Mouse (Mus musculus) testis, postnatal 14 days (tissue): ENCODE measurements around the gene Pik3c2b.
"Not testable (repeated sequence)": the region's sequence is repeated elsewhere in the genome, so short reads cannot be mapped to it uniquely, and the experiment has no call there.

Experiments
- DNase-seq: peaks from one replicate; pipeline ENCODE4 v3.0.0; 2021; ENCODE audit warnings: low spot score

Pik3c2b gene

DNA sequence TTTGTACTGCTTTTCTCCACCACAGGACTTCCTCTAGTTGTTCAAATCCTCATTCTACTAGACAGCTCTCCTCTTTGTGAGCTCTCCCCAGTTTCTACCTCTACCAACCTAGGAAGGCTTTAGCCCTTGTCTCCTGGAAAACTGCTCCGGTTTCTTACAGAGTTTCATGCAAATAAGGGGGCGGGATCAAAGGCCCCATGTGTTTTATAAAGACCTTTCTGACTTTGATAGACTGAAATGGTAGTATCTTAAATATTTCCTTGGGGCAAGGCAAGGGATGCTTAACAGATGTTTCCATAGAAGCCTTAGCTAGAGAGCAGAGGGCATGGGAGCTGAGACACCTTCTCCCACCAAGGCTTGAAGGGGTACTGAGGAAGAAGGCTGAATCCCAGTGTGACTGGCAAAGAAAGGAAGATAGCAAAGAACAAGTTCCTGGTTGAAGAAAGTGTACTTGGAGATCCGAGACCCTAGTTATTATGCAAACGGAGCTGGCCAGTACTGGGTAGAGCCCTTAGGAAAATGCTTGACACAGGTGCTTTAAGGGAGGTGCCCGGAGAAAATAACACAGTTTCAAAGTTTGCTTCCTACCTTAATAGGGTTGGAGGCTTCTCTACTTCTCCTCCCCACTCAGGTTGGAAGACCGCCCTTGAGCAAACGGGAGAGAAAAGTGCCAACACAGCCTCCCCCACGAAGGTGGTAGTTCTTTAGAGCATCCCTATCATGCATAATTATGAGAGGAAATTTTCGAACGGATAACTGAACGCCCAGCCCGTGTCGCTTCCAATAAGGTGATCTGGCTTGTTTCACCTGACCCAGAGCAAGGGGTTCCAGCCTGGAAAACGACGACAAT, at the start of gene Pik3c2b:
TSS of gene Pik3c2b (plus strand) at position 657 of the 850 bp plus-strand sequence.
- peak; percentile 32 for DNase-seq

DNA sequence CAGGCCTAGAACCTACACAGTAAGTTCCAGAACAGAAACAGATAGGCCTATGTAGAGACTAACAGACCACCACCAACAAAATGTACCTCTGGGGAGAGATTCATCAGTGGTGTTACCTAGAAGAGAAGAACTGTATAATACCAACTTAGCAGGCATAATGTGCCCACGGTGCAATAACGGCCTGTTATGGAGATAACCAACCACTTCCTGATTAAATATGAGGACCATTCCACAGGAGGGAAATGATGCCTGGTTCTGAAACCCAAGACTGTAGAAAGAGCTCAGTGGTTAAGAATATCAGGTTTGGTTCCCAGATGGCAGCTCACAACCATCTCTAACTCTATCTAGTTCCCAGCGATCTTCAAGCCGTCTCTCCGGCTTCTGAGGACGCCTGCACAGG, 45.1 kb upstream of the Pik3c2b start:
- no peak for DNase-seq

DNA sequence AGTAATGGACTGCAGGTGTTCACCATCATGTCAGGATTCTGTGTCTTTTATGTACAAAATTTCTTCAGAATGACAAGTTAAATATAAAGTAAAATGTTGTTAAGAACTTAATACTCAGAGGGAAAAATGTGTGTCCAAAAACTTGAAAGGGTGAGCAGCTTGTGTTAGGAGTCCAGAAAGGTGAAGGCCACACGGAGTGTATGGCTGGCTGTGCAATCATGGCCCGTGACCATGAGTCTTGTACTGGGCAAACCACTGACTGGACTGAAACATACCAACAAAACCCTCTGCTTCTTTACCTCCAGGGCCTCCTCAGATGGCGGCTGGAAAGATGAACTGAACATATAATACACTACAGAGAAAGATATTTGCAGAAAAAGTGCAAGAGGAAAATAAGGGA, 38.9 kb upstream of the Pik3c2b start:
- DNase-seq: no peak

DNA sequence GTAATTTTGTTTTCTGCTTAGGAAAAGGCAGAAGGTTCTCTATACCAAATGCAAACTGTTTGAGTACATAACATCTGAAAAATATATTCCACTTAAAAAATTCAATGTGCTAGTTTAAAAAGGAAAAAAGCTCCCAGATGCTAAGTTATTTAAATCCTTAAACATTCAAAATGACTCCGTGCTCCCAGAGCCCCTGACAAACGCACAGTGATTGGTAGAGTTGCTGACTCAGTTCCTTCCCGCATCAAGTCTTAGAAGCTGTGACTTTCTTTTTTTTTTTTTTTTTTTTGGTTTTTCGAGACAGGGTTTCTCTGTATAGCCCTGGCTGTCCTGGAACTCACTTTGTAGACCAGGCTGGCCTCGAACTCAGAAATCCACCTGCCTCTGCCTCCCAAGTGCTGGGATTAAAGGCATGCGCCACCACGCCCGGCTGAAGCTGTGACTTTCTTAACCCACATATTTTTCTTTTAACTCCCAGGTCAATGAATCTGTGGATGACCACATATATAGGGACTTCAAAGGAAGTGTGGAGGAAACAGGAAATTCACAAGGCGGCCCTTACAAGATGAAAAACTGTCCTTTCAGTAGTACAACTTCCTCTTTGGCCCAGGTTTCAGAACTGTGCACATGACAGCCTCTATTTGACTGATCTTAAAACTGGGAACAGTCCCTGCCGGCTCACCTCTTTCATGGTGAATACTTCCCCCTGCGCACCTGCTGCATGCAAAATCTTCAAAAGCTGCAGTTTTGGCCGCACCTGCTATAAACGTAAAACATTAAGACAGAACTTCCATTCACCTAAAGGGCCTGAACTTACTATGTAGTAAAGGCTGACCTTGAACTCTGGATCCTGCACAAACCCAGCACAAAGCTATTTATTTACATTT, 33.3 kb upstream of the Pik3c2b start:
- no peak for DNase-seq

DNA sequence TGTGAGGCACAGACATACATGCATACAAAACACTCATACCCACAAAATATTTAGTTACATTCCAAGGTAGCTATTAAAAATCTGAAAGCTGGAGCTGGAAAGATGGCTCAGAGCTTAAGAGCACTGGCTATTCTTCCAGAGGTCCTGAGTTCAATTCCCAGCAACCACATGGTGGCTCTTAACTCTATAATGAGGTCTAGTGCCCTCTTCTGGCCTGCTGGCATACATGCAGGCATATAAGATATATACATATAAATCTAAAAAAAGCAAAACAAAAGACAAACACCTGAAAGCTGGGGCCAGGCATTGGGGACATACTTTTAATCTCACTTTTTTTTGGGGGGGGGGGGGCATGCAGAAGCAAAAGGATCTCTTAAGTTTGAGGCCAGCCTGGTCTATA, 32.1 kb upstream of the Pik3c2b start:
- DNase-seq: no peak

DNA sequence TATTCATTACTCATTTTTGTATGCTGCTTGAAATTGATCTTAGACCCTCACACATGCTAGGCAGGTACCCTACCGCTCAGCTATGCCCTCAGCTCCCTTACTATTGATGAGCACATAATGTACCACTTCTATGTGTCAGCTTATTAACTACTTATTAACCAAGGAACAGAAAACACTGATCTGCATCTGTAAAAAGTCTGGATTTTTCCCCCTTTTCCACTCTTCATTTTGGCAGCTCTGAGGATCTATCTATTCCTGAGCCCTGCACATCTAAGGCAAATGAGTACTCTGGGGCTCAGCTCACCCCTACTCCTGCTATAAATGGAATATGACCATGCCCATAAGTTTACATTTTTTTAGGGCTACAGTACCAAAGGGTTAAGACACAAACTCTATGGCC, 31.3 kb upstream of the Pik3c2b start:
- DNase-seq: no peak

DNA sequence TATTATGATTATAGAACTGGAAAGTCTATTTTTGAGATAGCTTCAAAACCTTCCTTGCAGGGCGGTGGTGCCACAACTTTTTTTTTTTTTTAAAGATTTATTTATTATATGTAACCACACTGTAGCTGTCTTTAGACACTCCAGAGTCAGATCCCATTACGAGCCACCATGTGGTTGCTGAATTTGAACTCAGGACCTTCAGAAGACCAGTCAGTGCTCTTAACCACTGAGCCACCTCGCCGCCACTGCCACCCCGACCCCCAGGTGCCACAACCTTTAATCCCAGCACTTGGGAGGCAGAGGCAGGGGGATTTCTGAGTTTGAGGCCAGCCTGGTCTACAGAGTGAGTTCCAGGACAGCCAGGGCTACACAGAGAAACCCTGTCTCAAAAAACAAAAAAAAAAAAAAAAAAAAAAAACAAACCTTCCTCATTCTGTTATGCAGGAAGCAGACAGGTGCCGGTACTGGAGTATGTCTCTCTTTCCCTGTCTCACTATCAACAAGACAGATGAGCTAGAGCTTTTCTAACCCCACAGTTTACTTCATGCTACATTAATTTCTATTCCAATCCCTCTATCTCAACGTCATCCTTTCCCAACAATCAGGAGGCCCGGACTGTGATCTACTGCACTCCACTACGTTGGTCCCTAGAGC, 28.6 kb upstream of the Pik3c2b start:
- no peak for DNase-seq

DNA sequence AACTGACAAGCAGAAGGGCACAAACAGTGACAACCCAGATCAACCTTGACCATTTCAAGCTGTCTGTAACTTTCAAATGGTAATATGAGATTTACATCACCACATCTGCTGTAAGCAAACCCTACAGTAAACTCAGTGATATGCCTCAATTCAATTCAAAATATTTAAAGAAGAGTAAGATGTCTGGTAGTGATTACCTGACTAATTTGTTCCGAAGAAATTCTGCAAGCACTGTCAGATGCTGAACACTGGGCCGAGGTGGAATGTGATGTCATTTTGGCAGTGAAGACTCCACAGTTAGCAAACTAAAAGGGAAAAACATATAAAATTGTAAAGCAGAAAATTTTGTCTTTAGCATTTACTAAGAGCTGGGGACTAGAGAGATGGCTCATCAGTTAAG, 26.9 kb upstream of the Pik3c2b start:
- DNase-seq: no peak

DNA sequence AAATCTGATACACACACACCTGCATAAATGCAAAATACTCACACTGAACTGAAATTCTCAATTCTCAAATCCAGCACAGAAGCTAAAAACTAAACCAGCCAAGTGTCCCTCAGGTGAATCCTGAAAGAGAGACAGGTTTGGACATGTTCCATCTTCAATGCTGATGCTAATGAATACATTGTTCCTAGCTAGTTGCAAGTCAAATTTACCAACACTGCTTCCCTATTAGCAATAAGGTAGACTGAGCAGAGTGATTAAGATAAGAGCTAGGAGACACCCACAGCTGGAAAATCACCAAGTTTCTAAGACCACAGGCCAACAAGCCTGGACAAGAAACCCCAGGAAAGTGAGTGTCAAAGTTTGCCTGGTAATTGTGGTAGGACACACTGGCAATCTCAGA, 26.2 kb upstream of the Pik3c2b start:
- DNase-seq: peak; percentile 19

DNA sequence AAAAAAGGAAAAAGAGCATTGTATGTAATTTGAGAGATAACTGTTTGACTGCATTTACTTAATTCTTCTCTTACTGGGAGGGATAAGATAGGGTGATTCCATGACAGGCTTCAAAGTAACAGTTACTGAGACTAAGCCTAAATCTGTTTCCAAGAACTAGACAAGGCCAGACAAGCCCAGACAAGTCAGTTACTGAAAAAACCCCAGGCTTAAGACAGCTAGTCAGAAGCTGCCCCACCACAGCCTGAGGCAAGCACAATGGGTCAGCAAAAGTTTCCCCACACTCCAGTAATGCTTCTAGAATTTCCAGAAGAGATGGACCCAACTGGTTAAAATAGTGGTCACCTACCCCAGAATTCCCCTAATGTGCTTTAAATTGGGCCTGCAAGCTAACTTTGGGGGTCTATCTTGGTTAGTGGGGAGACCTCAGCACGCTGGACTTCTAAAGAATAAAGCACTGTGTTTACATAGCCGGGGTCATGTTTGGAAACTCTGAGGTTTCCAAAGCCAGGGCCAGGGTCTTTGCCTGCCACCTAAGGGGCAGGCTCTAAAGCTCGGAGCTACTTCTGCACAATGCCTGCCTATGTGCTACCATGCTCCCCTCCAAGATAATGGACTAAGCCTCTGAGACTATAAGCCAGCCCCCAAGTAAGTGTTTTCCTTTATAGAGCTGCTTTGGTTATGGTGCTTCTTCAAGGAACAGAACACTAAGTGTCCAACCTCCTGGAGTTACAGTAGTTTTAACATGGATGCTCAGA, 25.2 kb upstream of the Pik3c2b start:
- DNase-seq: no peak

DNA sequence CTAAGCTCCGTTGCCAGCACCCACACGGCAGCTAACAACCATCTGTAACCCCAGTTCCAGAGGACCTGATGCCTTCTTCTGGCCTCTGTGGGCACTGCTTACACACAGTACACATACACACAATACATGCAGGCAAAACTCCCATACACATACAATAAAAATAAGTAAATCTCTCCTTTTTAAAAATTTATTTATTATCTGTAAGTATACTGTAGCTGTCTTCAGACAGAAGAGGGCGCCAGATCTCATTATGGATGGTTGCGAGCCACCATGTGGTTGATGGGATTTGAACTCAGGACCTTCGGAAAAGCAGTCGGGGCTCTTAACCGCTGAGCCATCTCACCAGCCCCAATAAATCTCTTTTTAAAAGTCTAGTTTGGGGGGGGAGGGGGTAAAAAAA, 24.1 kb upstream of the Pik3c2b start:
- DNase-seq: no peak

DNA sequence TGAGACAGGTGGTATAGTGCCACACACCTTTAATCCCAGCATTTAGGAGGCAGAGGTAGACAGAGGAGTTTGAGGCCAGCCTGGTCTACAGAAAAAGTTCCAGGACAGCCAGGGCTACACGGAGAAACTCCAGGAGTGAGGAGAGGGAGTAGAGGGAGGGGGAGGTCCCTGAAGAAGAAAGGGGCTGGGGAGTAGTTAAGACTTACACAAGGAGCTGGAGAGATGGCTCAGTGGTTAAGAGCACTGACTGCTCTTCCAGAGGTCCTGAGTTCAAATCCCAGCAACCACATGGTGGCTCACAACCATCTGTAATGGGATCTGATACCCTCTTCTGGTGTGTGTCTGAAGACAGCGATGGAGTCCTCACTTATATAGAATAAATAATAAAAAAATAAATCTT, 23.5 kb upstream of the Pik3c2b start:
- DNase-seq: not testable (repeated sequence)

DNA sequence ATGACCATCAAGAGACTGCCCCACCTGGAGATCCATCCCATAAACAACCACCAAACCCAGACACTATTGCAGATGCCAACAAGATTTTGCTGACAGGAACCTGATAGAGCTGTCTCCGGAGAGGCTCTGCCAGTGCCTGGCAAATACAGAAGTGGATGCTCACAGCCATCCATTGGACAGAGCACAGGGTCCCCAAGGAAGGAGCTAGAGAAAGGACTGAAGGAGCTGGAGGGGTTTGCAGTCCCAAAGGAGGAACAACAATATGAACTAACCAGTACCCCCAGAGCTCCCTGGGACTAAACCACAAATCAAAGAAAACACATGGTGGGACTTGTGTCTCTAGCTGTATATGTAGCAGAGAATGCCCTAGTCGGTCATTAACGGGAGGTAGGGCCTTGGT, 21.7 kb upstream of the Pik3c2b start:
- not testable (repeated sequence) for DNase-seq

DNA sequence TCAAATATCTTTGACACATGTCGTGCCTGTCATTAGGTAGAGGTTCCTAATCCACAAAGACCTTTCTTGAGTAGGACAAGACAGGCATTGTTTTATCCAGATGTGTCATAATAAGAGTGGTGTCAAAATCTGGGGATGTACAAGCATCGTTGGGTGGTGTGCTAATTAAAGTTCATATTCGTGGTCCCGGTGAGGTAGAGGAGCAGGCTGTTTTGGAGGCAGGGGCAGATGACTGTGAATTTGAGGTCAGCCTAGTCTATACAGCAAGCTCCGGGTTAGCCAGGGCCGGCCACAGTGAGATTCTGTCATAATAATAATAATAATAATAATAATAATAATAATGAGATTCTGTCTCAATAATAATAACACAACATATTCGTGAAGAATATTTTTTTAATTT, 21.0 kb upstream of the Pik3c2b start:
- DNase-seq: no peak

DNA sequence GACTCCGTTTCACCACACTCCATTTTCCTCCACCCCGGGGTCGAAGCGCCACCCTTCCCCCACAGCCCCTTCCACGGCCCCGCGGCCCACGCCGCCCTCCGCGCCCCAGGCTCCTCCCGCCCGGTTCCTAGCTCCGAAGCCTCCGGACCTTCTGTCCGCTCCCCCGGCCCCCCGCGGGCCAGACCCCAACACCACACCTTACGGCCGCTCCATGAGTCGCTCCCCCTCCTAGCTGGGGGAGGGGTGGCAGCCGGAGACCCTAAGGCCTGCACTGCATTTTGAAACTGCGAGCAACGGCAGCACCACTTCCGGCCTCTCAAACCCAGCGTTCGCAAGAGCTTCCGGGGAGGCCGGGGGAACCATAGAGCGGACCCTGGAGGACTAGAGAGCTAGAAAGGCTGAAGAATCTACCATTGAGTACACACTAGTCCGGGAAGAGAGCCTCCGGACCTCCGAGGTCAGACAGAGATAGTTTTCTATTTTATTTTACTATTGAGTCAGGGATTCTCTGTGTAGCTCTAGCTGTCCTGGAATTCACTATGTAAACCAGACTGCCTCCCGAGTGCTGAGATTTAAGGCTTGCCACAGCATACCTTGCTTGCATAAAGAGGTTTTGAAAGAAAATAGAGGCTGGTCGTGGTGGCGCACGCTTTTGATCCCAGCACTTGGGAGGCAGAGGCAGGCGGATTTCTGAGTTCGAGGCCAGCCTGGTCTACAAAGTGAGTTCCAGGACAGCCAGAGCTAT, 20.2 kb upstream of the Pik3c2b start:
- DNase-seq: peak; percentile 94

DNA sequence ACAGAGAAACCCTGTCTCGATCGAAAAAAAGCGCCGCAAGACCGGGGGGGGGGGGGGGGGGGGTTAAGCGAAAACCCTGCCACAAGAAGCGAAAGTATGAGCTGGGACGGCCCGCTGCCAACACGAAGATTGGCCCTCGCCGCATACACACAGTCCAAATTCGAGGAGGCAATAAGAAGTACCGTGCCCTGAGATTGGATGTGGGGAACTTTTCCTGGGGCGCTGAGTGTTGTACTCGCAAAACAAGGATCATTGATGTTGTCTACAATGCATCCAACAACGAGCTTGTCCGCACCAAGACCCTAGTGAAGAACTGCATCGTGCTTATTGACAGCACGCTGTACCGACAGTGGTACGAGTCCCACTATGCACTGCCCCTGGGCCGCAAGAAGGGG, 19.7 kb upstream of the Pik3c2b start:
- DNase-seq: not testable (repeated sequence)

DNA sequence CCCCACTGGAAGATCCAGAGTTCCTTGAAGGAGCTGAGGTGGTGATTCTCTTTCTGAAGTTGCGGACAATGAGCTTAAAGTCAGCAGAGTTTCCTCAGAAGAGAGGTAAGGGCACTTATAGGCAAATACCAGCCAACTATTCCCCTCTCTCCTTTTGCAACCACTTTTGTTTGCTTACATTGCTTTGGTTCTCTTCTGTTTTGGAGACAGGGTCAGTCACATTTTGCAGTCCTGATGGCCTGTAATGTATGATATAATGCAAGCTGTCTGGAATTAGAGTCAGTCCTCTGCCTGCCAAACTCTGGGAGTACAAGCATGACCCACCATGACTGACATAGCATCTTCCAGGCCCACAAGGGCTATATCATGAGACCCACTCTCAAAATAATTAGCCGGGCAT, 18.3 kb upstream of the Pik3c2b start:
- no peak for DNase-seq

DNA sequence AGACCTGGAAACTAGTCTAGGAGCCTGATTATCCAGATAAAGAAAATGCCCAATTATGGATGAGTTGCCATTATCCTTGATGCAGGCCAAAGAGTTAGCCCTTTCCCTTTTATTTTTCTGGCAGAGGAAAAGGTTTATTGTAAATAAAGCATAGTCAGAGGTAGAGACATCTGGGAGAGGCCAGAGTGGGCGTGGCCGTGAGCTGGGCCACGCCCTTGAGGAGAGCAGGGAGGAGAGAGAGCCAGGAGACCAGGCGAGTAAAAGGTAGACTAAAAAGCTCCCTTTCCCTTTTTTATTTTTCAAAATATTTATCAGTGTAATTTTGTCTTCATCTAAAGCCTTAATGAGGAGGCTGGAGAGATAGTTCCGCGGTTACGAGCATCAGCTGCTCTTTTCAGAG, 17.5 kb upstream of the Pik3c2b start:
- DNase-seq: no peak

DNA sequence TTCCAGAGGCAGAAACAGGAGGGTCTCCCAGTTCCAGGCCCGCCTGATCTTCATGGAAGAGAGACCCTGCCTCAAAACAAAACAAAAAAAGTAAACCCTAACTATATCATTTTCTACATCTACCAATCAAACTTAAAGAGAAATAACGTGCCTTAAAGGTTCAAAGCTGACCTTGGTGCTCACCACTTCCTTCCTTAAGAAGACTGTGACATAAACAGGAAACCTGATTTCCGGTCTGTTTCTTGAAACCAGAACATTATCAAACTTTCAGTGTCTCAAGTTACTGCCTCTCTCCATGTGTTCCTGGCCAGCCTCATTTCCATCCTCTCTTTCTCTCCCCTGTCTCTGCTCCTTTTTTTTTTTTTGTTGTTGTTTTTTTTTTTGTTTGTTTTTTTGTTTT, 15.7 kb upstream of the Pik3c2b start:
- no peak for DNase-seq

DNA sequence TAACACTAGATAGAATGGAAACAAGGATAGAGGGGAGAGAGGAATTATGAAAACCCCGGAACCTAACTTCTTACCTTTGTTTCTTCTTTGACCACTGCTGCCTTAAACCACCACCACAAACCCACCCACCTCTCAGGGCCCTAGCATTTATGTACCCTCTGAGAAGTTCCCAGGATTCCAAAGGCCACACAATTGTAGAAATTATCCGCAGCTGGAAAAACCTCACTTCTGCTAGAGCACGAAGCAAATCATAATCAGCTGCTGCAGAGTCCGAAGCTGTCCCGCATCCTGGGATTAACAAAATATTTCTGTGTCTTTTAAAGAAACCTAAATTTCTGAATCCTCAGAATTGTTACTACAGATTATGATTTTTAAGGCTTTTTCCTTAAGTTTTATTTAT, 15.0 kb upstream of the Pik3c2b start, which contains the start of gene Mdm4:
TSS of gene Mdm4 (minus strand) at position 101 of the 400 bp plus-strand sequence.
- no peak for DNase-seq

DNA sequence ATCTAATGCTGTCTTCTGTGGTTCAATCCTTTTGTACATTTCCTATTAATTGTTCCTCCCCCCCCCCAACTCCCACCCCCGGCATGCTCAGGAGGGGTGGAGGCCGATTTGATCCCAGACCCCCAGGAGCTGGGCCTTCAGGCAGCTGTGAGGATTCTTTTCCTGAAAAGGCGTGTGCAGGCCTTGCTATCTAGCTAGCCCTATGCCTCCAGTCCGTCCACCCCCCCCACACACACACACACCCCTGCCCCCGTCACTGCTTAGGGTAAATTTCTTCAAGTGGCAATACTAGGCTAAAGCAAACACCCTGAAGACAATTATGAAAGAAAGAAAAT, 12.5 kb upstream of the Pik3c2b start:
- no peak for DNase-seq
